Mouse (Mus musculus) E14TG2a.4 (cell line): ENCODE results near the gene Slc7a1.

ENCODE experiments used
- H3K27me3 ChIP-seq: 2 replicates; pipeline ENCODE4 v1.6.1; 2014; ENCODE audit warnings: low read length, control low read depth; ENCODE audit not compliant: insufficient read depth
- H3K36me3 ChIP-seq: 2 replicates; pipeline ENCODE4 v1.6.1; 2014; ENCODE audit warnings: low read length, control low read depth; ENCODE audit not compliant: insufficient read depth
- H3K4me1 ChIP-seq: replicated peaks from 2 replicates; pipeline ENCODE4 v1.6.1; 2014; ENCODE audit warnings: low read depth, low read length, control low read depth
- H3K4me3 ChIP-seq: replicated peaks from 2 replicates; pipeline ENCODE4 v1.5.1; 2014; ENCODE audit warnings: mild to moderate bottlenecking, low read length
- H3K9me3 ChIP-seq: 2 replicates; pipeline ENCODE4 v1.6.1; 2014; ENCODE audit warnings: low read length, control low read depth
- CTCF ChIP-seq: conservative IDR thresholded peaks from 2 replicates; pipeline ENCODE4 v1.5.1; 2014; ENCODE audit warnings: low read length
- NANOG ChIP-seq: IDR thresholded peaks from 2 replicates; pipeline ENCODE4 v1.6.1; 2014; ENCODE audit warnings: borderline replicate concordance, low read length, mixed read lengths
- POU5F1 ChIP-seq: IDR thresholded peaks from 2 replicates; pipeline ENCODE4 v1.6.1; 2014; ENCODE audit warnings: low read length, borderline replicate concordance

Gene Slc7a1

DNA sequence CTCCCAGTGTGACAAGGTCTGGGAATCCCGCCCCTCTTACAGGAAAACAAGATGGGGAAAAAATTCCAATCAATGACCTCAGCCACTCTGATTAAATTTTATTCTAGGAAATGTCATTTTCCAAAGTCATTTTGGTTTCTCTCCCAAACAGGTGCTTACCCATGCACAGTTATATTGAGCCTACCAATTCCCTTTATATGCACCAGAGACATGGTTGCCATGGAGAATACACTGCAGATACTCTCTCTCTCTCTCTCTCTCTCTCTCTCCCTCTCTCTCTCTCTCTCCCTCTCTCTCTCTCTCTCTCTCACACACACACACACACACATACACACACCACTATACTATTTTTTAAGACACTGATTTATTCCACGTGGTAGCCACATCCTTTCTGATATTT, 116.5 kb downstream of the Slc7a1 start:
- Histone ChIP-seq H3K27me3 (peaks cover 36% of the 10 kb centered on the region), H3K4me3 (no peak overlapping the region), H3K36me3 (no peaks in the 10 kb centered on the region), H3K9me3 (no peaks in the 10 kb centered on the region), H3K4me1 (peaks cover 6% of the 10 kb centered on the region; the same call in 1 of the 2 replicates)
- no peak for TF ChIP-seq CTCF
- TF ChIP-seq NANOG, result no peak
- TF ChIP-seq POU5F1, result no peak

DNA sequence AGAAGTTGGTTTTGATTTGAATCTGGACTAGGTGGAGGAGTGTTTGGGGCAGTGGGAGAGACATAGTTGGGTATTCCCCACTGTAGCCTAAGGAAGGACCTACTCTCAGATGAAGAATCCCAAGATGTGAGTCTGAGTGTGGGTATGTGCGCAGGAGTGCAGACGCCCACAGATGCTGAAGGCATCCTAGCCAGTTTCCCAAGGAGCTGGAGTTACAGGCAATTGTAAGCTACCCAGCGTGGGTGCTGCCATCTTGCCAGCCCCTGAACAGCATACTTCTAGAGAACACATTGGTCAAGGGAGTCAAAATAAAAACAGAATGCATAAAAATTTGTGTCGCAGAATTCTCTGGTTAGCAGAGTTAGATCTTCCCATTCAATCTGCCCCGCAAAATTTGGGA, 117.1 kb downstream of the Slc7a1 start:
- H3K4me3 ChIP-seq, result no peak overlapping the region
- no peaks in the 10 kb centered on the region for H3K36me3 ChIP-seq
- peaks cover 11% of the 10 kb centered on the region; the same call in 1 of the 2 replicates for H3K4me1 ChIP-seq
- H3K9me3 ChIP-seq, result no peaks in the 10 kb centered on the region
- peaks cover 35% of the 10 kb centered on the region for H3K27me3 ChIP-seq
- TF ChIP-seq NANOG (no peak), POU5F1 (no peak), CTCF (no peak)

DNA sequence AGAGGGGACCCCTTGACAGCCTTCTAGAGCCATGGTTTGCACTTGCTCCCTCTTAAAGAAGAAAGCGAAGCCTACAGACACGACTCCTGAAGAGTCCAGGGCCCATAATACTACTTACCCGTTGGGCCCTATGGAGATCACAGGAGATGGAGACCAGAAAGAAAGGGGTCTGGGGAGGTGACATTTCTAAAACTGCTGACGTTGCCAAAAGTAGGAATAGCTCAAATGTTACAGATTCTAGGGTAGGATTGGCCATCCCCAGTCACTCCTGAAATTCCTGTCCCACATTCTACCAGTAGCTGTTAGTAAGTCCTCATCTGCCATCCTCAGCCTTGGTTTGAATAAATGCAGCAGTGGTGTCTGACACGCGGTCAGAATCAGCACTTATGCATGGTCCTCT, 117.6 kb downstream of the Slc7a1 start:
- Histone ChIP-seq H3K4me1 (peaks cover 11% of the 10 kb centered on the region; the same call in 1 of the 2 replicates), H3K4me3 (no peak overlapping the region), H3K27me3 (peaks cover 29% of the 10 kb centered on the region), H3K36me3 (no peaks in the 10 kb centered on the region), H3K9me3 (no peaks in the 10 kb centered on the region)
- TF ChIP-seq NANOG, result no peak
- TF ChIP-seq CTCF, result no peak
- TF ChIP-seq POU5F1, result no peak

DNA sequence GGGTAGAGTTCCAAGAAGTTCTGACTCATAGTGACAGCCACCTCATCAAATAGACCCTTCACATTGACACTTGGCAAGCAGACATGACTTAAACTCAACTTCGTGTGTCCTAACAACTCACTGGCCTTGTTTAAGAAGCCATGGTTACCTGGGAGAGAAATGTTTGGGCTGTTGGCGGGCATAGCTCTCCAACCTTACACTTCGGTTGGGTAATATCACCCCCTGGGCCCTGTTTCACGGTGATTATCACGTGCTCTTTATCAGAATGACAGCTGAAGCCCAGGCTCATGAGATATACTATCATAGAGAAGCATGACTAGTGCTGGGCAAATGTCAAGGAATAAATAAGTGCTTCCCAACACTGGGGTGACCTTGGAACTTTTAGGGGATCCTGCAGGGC, 119.4 kb downstream of the Slc7a1 start:
- no peak for TF ChIP-seq CTCF
- TF ChIP-seq NANOG, result no peak
- no peak for TF ChIP-seq POU5F1
- Histone ChIP-seq H3K36me3 (no peaks in the 10 kb centered on the region), H3K4me3 (no peak overlapping the region), H3K27me3 (peaks cover 25% of the 10 kb centered on the region), H3K9me3 (no peaks in the 10 kb centered on the region), H3K4me1 (peaks cover 11% of the 10 kb centered on the region; the same call in 1 of the 2 replicates)

DNA sequence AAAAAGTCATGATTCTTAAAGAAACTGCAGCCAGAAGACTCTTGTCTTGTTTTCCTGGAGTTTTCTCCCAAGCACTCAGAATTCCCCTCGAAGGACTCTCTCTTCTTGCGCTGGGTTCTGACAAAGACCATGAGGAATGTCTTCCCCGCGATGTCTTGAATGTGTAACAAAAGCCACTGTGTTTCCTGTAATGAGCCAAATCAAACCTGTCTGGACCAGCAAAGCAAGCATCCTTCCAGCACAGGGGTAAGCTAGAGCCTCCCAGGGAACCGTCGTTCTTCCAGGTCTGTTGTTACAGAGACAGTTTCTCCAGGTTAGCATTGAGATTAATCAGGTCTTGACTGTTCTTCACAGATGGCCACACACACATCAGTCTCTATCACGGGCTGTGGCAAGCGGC, 121.5 kb downstream of the Slc7a1 start:
- no peak overlapping the region for H3K4me3 ChIP-seq
- H3K36me3 ChIP-seq, result no peaks in the 10 kb centered on the region
- H3K9me3 ChIP-seq, result no peaks in the 10 kb centered on the region
- H3K4me1 ChIP-seq, result peaks cover 11% of the 10 kb centered on the region; the same call in 1 of the 2 replicates
- peaks cover 21% of the 10 kb centered on the region for H3K27me3 ChIP-seq
- TF ChIP-seq CTCF (no peak), NANOG (no peak), POU5F1 (no peak)
